Mouse (Mus musculus) Patski (cell line): Measurements from ENCODE around the gene Xkr7. TPM values are rescaled to one million over a fixed set of nuclear protein-coding genes. Genes with fewer than 3 reads are reported as not detected.

Source experiments
- ATAC-seq: fragments of 100-300 bp; one replicate; pipeline ENCODE4 v1.8.0; 2021
- CTCF ChIA-PET: fragments of 350-600 bp; sonication (Branson Sonifier 250); formaldehyde crosslinking; loops from one replicate; lab custom pipeline; 2022; ENCODE audit warnings: inconsistent platforms; lab: Charles Lee
- POLR2A ChIA-PET: fragments of 350-600 bp; sonication (Branson Sonifier 250); formaldehyde crosslinking; loops from one replicate; lab custom pipeline; 2022; ENCODE audit warnings: antibody characterized with exemption, inconsistent platforms; lab: Charles Lee
- DNase-seq: peaks from one replicate; pipeline ENCODE4 v3.0.0-alpha.2; 2011; ENCODE audit warnings: low read depth, low spot score
- H3K27me3 ChIP-seq: fragments of 371-371 bp; one replicate; pipeline ENCODE4 v1.5.1; 2021
- CTCF ChIP-seq: fragments of 100-300 bp; IDR thresholded peaks from one replicate; pipeline ENCODE4 v1.5.1; 2021
- in situ Hi-C: fragments of 300-500 bp; cut with MboI; formaldehyde crosslinking; loops from 3 replicates; pipeline ENCODE4 v1.11.1; 2018; ENCODE audit warnings: low pct_unique_long_range_greater_than_20kb, mixed read lengths
- polyA plus RNA-seq: library from polyadenylated mRNA; unstranded; gene quantifications from one replicate; pipeline ENCODE4 v1.2.3, GENCODE M21; 2021

The Xkr7 gene
- polyA plus RNA-seq, 1 experiment from 2014 or later: not detected

- CTCF ChIA-PET: no interaction called here
- ATAC-seq: no peak
- H3K27me3 ChIP-seq: peaks cover 37% of the 10 kb centered on the region
- DNase-seq: no peak
- in situ Hi-C loops: no loop called here
- no peak for TF ChIP-seq CTCF
- POLR2A ChIA-PET: interaction anchor here (1.2 kb wide), 1 partner anchor 10 kb away, joined by 3 read pairs; no protein-coding TSS in a partner anchor
Measured at GRCm38 (mm10) chr2:153066991-153067390, 35.3 kb downstream of the Xkr7 start.

- peaks cover 36% of the 10 kb centered on the region for H3K27me3 ChIP-seq
- ChIA-PET CTCF (interaction anchor here (1.4 to 2.6 kb wide), 2 partner anchors 72 to 79 kb away, joined by 3 to 9 read pairs; no protein-coding TSS in a partner anchor), POLR2A (no interaction called here)
- TF ChIP-seq CTCF: peak; percentile 60
- no peak for ATAC-seq
- in situ Hi-C loops: no loop called here
- DNase-seq: no peak
Measured at GRCm38 (mm10) chr2:153070762-153071490, 39.3 kb downstream of the Xkr7 start.

DNA sequence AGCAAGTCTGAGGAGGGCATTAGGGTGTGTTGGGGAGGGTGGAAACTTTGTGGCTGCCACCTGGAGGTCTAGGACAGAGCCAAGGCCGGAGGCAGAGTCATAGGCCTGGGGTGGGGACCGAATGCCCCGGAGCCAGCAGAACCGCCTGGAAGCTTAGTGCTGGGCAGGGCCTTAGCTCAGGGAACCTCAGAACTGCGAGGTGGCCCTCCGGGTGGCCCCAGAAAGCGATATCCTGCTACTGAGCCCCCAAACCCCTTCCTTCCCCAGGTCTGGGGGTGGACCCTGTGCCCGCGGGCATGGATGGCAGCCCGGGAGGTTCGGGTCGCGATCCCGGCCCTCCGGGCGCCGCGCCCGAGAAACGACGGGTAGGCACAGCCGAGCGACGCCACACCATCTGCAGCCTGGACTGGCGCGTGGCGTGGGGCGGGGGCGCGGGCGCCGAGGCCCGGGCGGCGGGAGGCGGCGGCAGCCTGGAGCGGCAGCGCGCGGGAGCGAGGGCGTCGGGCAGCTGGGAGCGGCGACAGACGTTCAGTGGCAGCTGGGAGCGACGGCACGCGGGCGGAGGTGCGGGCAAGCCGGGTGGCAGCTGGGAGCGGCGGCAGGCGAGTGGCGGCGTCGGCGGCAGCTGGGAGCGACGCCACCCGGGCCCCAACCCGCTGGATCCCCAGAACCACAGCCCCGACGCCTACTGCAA is 40.0 kb downstream of the Xkr7 start:
- no peak for TF ChIP-seq CTCF
- POLR2A ChIA-PET: no interaction called here
- ATAC-seq (no peak), DNase-seq (no peak)
- H3K27me3 ChIP-seq: peaks cover 32% of the 10 kb centered on the region
- in situ Hi-C loops: no loop called here
- CTCF ChIA-PET: interaction anchor here (1.2 to 2.6 kb wide), 2 partner anchors 59 to 71 kb away, joined by 3 to 9 read pairs; no protein-coding TSS in a partner anchor

DNA sequence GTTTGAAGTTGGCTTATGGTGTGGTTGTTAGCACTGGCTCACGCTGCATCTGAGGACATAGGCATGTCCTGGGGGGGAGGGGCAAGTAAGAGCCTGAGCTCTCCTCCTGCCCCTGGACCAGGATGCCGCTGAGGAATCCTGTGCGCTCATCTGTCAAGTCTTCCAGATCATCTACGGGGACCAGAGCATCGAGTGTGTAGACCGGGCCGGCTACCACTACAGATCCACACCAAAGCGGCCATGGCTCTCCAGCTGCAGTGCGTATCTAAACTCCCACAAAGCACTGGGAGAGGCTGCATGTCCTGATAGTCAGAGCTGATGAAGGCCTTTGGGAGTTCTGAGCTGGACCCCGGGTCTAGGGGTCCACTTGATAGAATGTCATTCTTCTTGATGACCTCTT is 43.0 kb downstream of the Xkr7 start:
- ATAC-seq (no peak), DNase-seq (no peak)
- in situ Hi-C loops: no loop called here
- CTCF ChIA-PET: interaction anchor here (0.9 kb wide), 1 partner anchor 66 kb away, joined by 3 read pairs; no protein-coding TSS in a partner anchor
- no peak for TF ChIP-seq CTCF
- H3K27me3 ChIP-seq: peaks cover 18% of the 10 kb centered on the region
- POLR2A ChIA-PET: no interaction called here

DNA sequence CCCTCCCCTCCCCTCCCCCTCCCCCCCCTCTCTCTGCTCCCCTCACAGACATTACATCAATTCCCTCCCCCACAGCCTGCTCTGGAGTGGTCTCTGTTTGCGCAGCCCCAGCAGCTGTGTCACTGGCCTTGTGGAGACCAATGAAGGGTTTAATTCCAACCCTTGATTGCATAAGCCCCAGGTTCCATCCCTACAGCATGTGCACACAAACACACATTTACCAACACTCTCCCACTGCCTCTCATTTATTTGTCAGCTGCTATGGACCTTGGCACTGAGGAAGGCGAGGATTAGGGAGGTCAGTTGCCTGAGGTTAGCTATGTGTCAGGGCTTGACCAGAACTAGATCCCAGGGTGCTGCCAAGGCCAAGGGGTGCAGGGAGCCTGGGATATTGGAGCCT is 44.3 kb downstream of the Xkr7 start:
- ATAC-seq: peak; percentile 44

GRCm38 (mm10) chr2:153080841-153081523 is 49.3 kb downstream of the Xkr7 start:
- TF ChIP-seq CTCF: peak; percentile 96
- DNase-seq: peak; percentile 37
- ATAC-seq: no peak
- H3K27me3 ChIP-seq: no peaks in the 10 kb centered on the region
- in situ Hi-C loops: loop anchor here (10.0 kb wide), 1 partner anchor 64 kb away; no protein-coding TSS in a partner anchor
- ChIA-PET POLR2A (interaction anchor here (1.5 kb wide), 1 partner anchor 62 kb away, joined by 5 read pairs; no protein-coding TSS in a partner anchor), CTCF (interaction anchor here (0.7 to 8.8 kb wide), 10 partner anchors 24 to 169 kb away, joined by 3 to 70 read pairs (median 3); no protein-coding TSS in a partner anchor)

More for the DNA sequence above, 44.3 kb downstream of the Xkr7 start:
- H3K27me3 ChIP-seq: peaks cover 12% of the 10 kb centered on the region
- CTCF ChIA-PET: interaction anchor here (0.7 kb wide), 1 partner anchor 66 kb away, joined by 3 read pairs; no protein-coding TSS in a partner anchor
- DNase-seq: no peak
- in situ Hi-C loops: no loop called here
- POLR2A ChIA-PET: no interaction called here
- TF ChIP-seq CTCF: no peak

DNA sequence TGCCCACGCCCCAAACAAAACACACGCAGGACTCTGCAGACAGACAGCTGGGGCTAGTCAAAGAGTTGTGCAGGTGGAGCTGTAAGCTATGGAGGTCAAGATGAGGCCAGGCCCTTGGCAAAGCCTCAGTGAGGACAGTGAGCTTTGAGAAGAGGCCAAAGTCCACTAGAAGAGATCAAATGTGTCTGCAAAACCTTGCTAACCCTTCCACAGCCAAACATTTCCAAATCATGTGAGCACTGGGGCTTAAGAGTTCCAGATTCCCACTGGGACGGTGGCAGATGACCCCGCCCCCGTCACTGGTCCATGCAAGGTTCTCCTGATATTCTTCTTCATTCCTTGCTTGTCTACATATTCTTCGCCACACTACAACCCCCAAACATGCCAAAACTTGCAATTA is 50.2 kb downstream of the Xkr7 start:
- no peak for TF ChIP-seq CTCF
- ChIA-PET POLR2A (interaction anchor here (1.5 kb wide), 1 partner anchor 61 kb away, joined by 5 read pairs; no protein-coding TSS in a partner anchor), CTCF (interaction anchor here (0.7 to 8.8 kb wide), 9 partner anchors 24 to 170 kb away, joined by 3 to 70 read pairs (median 3); no protein-coding TSS in a partner anchor)
- in situ Hi-C loops: loop anchor here (10.0 kb wide), 1 partner anchor 63 kb away; no protein-coding TSS in a partner anchor
- no peaks in the 10 kb centered on the region for H3K27me3 ChIP-seq
- ATAC-seq (no peak), DNase-seq (no peak)

DNA sequence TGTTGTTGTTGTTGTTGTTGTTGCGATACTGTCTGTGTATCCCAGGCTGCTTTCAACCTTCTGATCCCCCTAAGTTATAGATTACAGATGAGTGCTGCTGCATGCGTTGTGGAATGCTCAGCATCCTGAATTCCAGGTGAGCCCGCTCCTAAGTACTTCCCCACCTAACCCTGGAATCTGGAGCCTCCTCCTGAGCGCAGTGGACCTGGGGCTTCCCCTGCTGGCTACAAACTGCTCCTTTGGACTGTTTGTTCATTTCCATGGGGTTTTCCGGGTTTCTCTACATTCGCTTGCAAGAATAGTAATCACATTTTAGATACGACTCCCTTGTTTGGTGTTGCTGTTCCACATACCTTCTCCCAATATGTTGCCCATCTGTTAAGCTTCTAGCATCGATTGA is 51.6 kb downstream of the Xkr7 start:
- no peak for DNase-seq
- no peak for TF ChIP-seq CTCF
- no peak for ATAC-seq
- in situ Hi-C loops: loop anchor here (10.0 kb wide), 1 partner anchor 62 kb away; no protein-coding TSS in a partner anchor
- ChIA-PET POLR2A (no interaction called here), CTCF (interaction anchor here (8.8 kb wide), 1 partner anchor 58 kb away, joined by 70 read pairs; no protein-coding TSS in a partner anchor)
- no peaks in the 10 kb centered on the region for H3K27me3 ChIP-seq

DNA sequence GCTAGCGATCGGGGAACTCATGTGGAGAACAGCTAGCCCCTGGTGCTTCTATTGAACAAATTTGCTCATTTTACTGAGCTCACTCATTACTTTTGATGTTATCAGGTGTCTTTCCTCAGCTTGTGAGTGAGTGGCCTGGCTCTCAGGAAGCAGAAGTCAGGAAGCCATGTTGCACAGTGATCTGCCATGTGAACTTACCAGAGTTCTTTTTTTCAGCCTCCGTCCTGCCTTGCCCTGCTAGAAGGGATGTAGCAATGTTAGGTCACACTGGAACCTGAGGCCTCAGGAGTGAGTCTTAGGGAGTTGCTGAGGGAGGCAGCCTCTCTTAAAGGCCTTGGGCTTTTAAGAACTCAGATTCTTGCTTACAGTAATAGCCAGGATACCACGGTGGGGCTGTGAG is 52.2 kb downstream of the Xkr7 start:
- DNase-seq (no peak), ATAC-seq (no peak)
- TF ChIP-seq CTCF: no peak
- CTCF ChIA-PET: interaction anchor here (8.8 kb wide), 1 partner anchor 58 kb away, joined by 70 read pairs; no protein-coding TSS in a partner anchor
- POLR2A ChIA-PET: no interaction called here
- no peaks in the 10 kb centered on the region for H3K27me3 ChIP-seq
- in situ Hi-C loops: loop anchor here (10.0 kb wide), 1 partner anchor 61 kb away; no protein-coding TSS in a partner anchor
